Mouse (Mus musculus) thymus, postnatal 14 days (tissue): Measurements from ENCODE around the gene Bpifa5.
A peak's percentile ranks its signal among the peaks of the same experiment; 100 is the strongest.
"Not testable (repeated sequence)": the region's sequence is repeated elsewhere in the genome, so short reads cannot be mapped to it uniquely, and the experiment has no call there.

Source experiments
- DNase-seq: peaks from one replicate; pipeline ENCODE4 v3.0.0; 2021

Bpifa5 gene

GRCm38 (mm10) chr2:154162307-154162706 is at the start of gene Bpifa5:
Gene Bpifa5 (plus strand): TSS chr2:154162607.
- DNase-seq, result no peak

DNA sequence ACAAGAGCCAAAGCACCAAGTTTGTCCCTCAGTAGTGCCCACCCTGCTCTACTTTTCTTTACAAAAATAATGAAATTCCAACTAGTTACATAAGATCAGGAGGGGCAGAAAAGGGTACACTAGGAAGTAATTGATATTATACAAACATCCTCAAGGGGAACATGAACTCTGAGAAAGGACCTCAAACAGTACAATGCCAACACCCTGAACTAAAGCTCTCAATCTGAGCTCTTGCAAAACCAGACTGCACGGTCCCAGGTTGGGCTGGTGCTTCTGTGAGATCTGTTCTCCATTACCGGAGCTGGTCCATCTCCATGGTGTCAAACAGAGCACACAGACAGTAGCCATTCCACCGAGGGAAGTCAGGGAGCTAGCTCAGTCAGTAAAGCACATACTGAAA is 45.0 kb upstream of the Bpifa5 start:
- no peak for DNase-seq

GRCm38 (mm10) chr2:154130120-154130519 is 32.3 kb upstream of the Bpifa5 start, which contains the start of gene Bpifa3:
Gene Bpifa3 (plus strand): TSS chr2:154130336.
- no peak for DNase-seq

GRCm38 (mm10) chr2:154142580-154142979 is 19.8 kb upstream of the Bpifa5 start, which contains the start of gene Bpifa1:
Gene Bpifa1 (plus strand): TSS chr2:154142880.
- no peak for DNase-seq

DNA sequence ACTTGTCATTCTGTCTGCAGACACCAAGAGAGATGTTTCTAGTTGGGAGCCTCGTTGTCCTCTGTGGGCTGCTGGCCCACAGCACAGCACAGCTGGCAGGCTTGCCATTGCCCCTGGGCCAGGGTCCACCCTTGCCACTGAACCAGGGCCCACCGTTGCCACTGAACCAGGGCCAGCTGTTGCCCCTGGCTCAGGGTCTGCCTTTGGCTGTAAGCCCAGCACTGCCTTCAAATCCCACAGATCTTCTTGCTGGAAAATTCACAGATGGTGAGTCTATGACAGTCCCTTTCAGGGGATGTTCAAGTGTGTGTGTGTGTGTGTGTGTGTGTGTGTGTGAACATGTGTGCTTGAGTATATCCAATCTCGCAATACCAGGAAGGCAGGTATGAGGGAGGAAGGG is 18.7 kb upstream of the Bpifa5 start:
- no peak for DNase-seq

- DNase-seq, result no peak
These were observed 14.9 kb upstream of the Bpifa5 start for GRCm38 (mm10) chr2:154147496-154147895.

GRCm38 (mm10) chr2:154158433-154158832 is 4.0 kb upstream of the Bpifa5 start:
- DNase-seq, result peak; percentile 26

GRCm38 (mm10) chr2:154163306-154163705 is 899 bp downstream of the Bpifa5 start:
- DNase-seq, result no peak

DNA sequence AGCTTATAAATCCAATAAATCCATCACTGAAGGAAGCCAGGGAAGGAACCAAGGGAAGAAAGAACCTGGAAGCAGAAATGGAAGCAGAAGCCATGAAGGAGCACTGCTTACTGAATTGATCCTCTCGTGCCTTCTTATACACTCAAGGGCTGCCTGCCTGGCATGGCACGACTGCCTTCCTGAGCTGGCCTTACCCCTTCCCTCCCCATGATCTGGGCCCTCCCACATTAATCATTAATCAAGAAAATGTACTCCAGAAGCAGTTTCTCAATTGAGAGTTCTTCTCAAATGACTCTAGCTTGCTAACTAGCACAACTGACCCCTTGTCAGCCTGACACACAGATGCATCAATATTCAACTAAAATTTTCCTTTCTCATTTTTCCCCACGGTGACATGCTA is 6.8 kb downstream of the Bpifa5 start:
- DNase-seq, result no peak

DNA sequence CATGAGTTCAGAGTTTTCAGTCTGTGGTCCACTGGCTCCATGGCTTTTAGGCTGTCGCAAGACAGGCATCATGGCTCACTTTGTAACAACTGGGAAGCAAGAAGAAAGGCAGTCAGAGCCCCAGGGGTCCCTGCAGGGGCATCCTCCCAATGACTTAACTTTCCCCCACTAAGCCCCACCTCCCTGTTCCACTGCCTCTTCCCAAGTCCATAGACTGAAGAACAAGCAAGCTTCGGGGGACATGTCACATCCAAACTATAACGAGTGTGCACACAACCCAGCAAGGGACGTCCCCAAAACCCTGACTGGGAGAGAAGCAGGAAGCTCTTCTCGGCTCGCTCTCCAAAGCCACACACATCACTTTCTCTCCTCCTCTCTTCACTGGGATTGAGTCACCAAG is 9.2 kb downstream of the Bpifa5 start:
- no peak for DNase-seq

- peak; percentile 7 for DNase-seq
These were observed 10.9 kb downstream of the Bpifa5 start for GRCm38 (mm10) chr2:154173313-154173712.

GRCm38 (mm10) chr2:154181900-154182299 is 19.5 kb downstream of the Bpifa5 start:
- not testable (repeated sequence) for DNase-seq

DNA sequence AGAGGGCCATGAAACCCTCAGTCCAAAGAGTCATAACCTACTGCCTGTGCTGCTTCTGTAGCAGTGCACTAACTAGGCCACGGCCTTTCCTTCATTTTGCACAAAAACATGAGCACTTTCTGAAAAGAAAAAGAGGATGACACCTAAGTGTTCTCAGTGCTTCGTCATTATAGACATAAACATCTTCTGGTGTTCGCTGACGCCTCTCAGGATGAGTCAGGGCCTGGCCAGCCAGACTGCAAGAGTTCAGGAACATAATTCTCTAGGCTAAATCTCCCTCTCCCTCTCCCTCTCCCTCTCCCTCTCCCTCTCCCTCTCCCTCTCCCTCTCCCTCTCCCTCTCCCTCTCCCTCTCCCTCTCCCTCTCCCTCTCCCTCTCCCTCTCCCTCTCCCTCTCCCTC is 20.7 kb downstream of the Bpifa5 start:
- DNase-seq, result not testable (repeated sequence)

DNA sequence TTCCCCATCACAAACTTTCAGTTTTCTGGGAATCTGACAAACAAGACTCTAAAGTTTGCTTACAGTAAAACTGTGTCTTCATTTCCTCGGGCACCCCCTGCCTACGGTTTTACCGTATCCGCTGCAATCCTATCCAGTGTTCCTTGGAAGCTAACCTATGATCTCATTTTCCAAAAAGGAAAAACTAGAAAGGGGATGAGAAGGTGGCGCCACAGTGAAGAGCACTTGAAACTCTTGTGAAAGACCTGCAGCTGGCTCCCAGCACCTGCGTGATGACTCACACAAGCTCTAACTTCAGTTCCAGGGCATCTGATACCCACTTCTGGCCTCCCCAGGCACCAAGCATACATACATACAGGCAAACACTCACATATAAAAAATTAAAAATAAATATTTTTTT is 22.9 kb downstream of the Bpifa5 start:
- no peak for DNase-seq

- no peak for DNase-seq
These were observed 23.3 kb downstream of the Bpifa5 start for GRCm38 (mm10) chr2:154185748-154186147.

GRCm38 (mm10) chr2:154187468-154187867 is 25.1 kb downstream of the Bpifa5 start:
- DNase-seq, result no peak

- DNase-seq, result no peak
These were observed 27.5 kb downstream of the Bpifa5 start for GRCm38 (mm10) chr2:154189877-154190434.

- no peak for DNase-seq
These were observed 28.3 kb downstream of the Bpifa5 start, which contains the start of gene Bpifb1 for GRCm38 (mm10) chr2:154190546-154191258. Gene Bpifb1 (plus strand): TSS chr2:154190818.

- DNase-seq, result no peak
These were observed 29.7 kb downstream of the Bpifa5 start for GRCm38 (mm10) chr2:154192141-154192540.

DNA sequence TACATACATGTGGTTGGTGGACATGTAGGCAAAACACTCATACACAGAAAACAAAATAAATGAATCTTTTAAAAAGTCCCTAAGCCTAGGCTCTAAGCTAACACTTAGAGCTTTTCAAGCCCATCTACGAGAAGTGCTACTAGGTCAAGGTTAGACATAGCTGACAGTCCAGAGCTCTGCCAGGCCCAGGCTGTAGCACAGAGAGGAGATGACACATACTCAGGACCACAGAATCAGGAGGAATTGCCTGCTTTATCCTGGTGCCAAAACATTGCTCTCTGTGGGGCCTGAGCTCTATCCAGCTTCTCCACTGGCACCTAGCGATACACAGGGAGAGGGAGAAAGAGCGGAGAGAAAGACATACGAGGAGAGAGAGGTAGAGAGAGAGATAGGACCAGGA is 30.7 kb downstream of the Bpifa5 start:
- DNase-seq, result no peak

GRCm38 (mm10) chr2:154193994-154194504 is 31.6 kb downstream of the Bpifa5 start:
- DNase-seq, result no peak

DNA sequence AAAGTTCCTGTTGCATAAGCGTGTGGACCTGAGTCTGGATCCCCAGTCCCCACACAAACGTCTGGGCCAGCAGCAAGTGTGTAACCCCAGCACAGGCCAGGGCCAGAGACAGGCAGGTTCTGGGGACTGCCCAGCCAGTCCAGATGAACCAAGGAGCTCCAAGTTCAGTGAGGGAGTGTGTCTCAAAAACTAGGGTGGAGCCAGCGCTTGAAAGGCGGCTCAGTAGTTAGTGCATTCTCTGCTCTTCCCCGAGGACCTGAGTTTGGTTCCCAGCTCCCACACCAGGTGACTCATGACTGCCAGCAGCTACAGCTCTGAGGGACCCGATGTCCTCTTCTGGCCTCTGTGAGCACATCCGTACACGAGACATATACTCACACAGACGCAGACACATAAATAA is 34.6 kb downstream of the Bpifa5 start:
- DNase-seq, result no peak

- no peak for DNase-seq
These were observed 42.2 kb downstream of the Bpifa5 start for GRCm38 (mm10) chr2:154204630-154205029.

GRCm38 (mm10) chr2:154206908-154207307 is 44.5 kb downstream of the Bpifa5 start:
- peak; percentile 17 for DNase-seq
